Mouse (Mus musculus): ENCODE measurements around the gene Mms19.

Mms19 gene

GRCm38 (mm10) chr19:41980819-41981594, at the start of gene Mms19:
Gene Mms19 (minus strand): TSS chr19:41981157.
- DNase-seq (ENCODE audit: low read depth) = peak; percentile 100

- DNase-seq (ENCODE audit: low read depth) = peak; percentile 95
Measured at GRCm38 (mm10) chr19:42026158-42026557, 45.2 kb upstream of the Mms19 start.

- peak; percentile 45 for DNase-seq (ENCODE audit: low read depth)
Measured at GRCm38 (mm10) chr19:42022542-42022848, 41.5 kb upstream of the Mms19 start.

- peak; percentile 69 for DNase-seq (ENCODE audit: low read depth)
Measured at GRCm38 (mm10) chr19:42021681-42022541, 41.0 kb upstream of the Mms19 start.

GRCm38 (mm10) chr19:42019011-42019522, 38.1 kb upstream of the Mms19 start:
- no peak for DNase-seq (ENCODE audit: low read depth)

GRCm38 (mm10) chr19:42017399-42018247, 36.7 kb upstream of the Mms19 start:
- peak; percentile 97 for DNase-seq (ENCODE audit: low read depth)

- peak; percentile 87 for DNase-seq (ENCODE audit: low read depth)
Measured at GRCm38 (mm10) chr19:42016840-42017239, 35.9 kb upstream of the Mms19 start.

- peak; percentile 55 for DNase-seq (ENCODE audit: low read depth)
Measured at GRCm38 (mm10) chr19:42016251-42016650, 35.3 kb upstream of the Mms19 start.

- peak; percentile 66 for DNase-seq (ENCODE audit: low read depth)
Measured at GRCm38 (mm10) chr19:42015001-42015400, 34.0 kb upstream of the Mms19 start.

- no peak for DNase-seq (ENCODE audit: low read depth)
Measured at GRCm38 (mm10) chr19:42014231-42014825, 33.4 kb upstream of the Mms19 start.

GRCm38 (mm10) chr19:42011123-42011522, 30.2 kb upstream of the Mms19 start:
- no peak for DNase-seq (ENCODE audit: low read depth)

GRCm38 (mm10) chr19:42010436-42010835, 29.5 kb upstream of the Mms19 start:
- DNase-seq (ENCODE audit: low read depth) = no peak

GRCm38 (mm10) chr19:42009067-42009466, 28.1 kb upstream of the Mms19 start:
- peak; percentile 76 for DNase-seq (ENCODE audit: low read depth)

GRCm38 (mm10) chr19:42008586-42008985, 27.6 kb upstream of the Mms19 start:
- DNase-seq (ENCODE audit: low read depth) = peak; percentile 71

GRCm38 (mm10) chr19:42006568-42006967, 25.6 kb upstream of the Mms19 start:
- peak; percentile 68 for DNase-seq (ENCODE audit: low read depth)

- no peak for DNase-seq (ENCODE audit: low read depth)
Measured at GRCm38 (mm10) chr19:42005616-42006015, 24.7 kb upstream of the Mms19 start.

- DNase-seq (ENCODE audit: low read depth) = no peak
Measured at GRCm38 (mm10) chr19:42004258-42004657, 23.3 kb upstream of the Mms19 start.

- DNase-seq (ENCODE audit: low read depth) = no peak
Measured at GRCm38 (mm10) chr19:42001253-42001980, 20.5 kb upstream of the Mms19 start.

- DNase-seq (ENCODE audit: low read depth) = no peak
Measured at GRCm38 (mm10) chr19:42000446-42000958, 19.5 kb upstream of the Mms19 start.

- DNase-seq (ENCODE audit: low read depth) = no peak
Measured at GRCm38 (mm10) chr19:41999688-42000283, 18.8 kb upstream of the Mms19 start.
